Mouse (Mus musculus) large intestine, adult 2 months (tissue): Measurements from ENCODE around the gene Ttc30a2. TPM values are rescaled to one million over a fixed set of nuclear protein-coding genes. Genes with fewer than 3 reads are reported as not detected.
"Not testable (repeated sequence)": the region's sequence is repeated elsewhere in the genome, so short reads cannot be mapped to it uniquely, and the experiment has no call there.

Source experiments
- DNase-seq: peaks from one replicate; pipeline ENCODE4 v3.0.0-alpha.2; 2012; ENCODE audit warnings: low read depth, low spot score
- WGBS: fragments of 180-500 bp; shearing (Covaris S2); methylation state at CpG from one replicate; pipeline ENCODE4 v1.1.7; 2018; 5-methylcytosine and 5-hydroxymethylcytosine counted together
- polyA plus RNA-seq: library from polyadenylated mRNA; depleted of rRNA; stranded (reverse); fragments of >200 nt; gene quantifications from 2 replicates; pipeline ENCODE4 v1.2.3, GENCODE M21; 2012

Ttc30a2 gene
- polyA plus RNA-seq, 1 experiment: 0.10 TPM

DNA sequence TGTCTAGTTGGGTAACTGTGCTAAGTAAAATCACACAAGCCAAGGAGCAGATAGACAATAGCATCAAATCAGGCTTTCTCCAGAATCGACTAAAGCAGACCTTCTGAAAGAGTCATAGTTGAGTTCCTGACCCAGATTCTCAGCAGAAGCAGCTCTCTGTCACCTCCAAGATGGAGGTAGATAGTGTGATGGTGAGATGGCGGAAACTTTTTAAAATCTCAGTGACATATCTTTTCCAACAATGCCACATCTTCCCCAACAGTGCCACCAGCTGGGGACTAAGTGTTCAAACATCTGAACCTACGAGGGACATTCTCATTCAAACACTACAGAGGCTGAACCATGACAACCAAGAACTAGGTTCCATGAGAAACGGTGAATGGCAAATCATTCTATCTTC is 4.7 kb upstream of the Ttc30a2 start:
- 98% methylated on average over 4 of the region's 4 CpGs for WGBS
- DNase-seq: no peak

GRCm38 (mm10) chr2:75981440-75982081 is 3.6 kb upstream of the Ttc30a2 start, which contains the start of gene Ttc30a1:
Gene Ttc30a1, minus strand, starts transcription at chr2:75981967.
- 4% methylated on average over 34 of the region's 34 CpGs for WGBS

GRCm38 (mm10) chr2:75980933-75981439 is 3.0 kb upstream of the Ttc30a2 start:
- 95% methylated on average over 13 of the region's 13 CpGs for WGBS
- DNase-seq: not testable (repeated sequence)

More at GRCm38 (mm10) chr2:75981440-75982081, 3.6 kb upstream of the Ttc30a2 start, which contains the start of gene Ttc30a1:
- peak; percentile 92 for DNase-seq

- not testable (repeated sequence) for DNase-seq
- 81% methylated on average over 2 of the region's 2 CpGs for WGBS
Measured at GRCm38 (mm10) chr2:75976070-75976469, 1.9 kb downstream of the Ttc30a2 start.

DNA sequence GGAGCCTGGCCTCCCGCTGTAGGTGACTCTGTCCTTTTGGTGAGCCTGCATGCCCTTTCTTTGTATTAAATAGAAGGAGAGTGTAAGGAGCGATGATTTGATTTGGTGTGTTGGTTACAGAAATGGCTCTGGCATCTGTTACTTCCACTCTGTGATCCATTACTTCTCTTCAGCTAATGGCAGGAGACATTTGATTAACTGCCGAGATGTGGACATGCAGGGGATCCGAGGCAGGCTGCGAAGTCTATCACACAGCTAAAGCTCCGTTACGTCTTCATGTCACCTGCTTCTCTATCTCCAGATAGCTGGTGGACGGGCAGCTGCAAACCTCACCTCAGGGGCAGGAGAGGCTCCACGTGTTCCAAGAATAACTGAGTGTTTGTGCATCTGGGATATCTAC is 3.8 kb downstream of the Ttc30a2 start:
- DNase-seq: no peak
- 80% methylated on average over 9 of the region's 9 CpGs for WGBS

- no peak for DNase-seq
- WGBS: 16% methylated on average over 5 of the region's 5 CpGs
Measured at GRCm38 (mm10) chr2:75964972-75965371, 13.0 kb downstream of the Ttc30a2 start.

DNA sequence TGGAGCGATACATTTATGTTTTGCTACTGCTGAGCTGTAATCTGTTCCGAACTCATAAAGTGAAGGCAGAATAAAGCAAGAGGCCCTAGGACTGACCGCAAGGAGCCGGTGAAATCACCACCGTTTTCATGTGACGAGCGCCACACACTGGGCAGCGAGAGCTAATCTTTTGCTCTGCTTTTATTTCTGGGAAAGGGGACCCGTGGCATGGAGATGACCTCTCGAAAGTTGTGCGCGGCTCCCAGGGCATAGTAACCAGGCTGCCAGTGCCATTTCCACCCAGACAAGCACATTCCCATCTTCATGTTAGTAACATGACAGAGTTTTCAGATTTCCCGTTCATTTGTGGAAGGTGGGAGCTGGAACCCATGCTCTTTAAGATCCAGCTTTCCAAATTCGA is 13.5 kb downstream of the Ttc30a2 start:
- WGBS: 6% methylated on average over 14 of the region's 14 CpGs

GRCm38 (mm10) chr2:75964051-75964450 is 13.9 kb downstream of the Ttc30a2 start:
- DNase-seq: no peak
- WGBS: 40% methylated on average over 5 of the region's 5 CpGs

More for the DNA sequence above, 13.5 kb downstream of the Ttc30a2 start:
- no peak for DNase-seq

- no peak for DNase-seq
- WGBS: 88% methylated on average over 10 of the region's 10 CpGs
Measured at GRCm38 (mm10) chr2:75963211-75963840, 14.6 kb downstream of the Ttc30a2 start.

GRCm38 (mm10) chr2:75960366-75961330 is 17.3 kb downstream of the Ttc30a2 start:
- DNase-seq: no peak
- WGBS: 52% methylated on average over 15 of the region's 15 CpGs

- DNase-seq: no peak
Measured at GRCm38 (mm10) chr2:75959850-75960365, 18.1 kb downstream of the Ttc30a2 start.

GRCm38 (mm10) chr2:75959183-75959849 is 18.7 kb downstream of the Ttc30a2 start:
- 27% methylated on average over 18 of the region's 18 CpGs for WGBS
- DNase-seq: no peak

More at GRCm38 (mm10) chr2:75959850-75960365, 18.1 kb downstream of the Ttc30a2 start:
- 21% methylated on average over 15 of the region's 15 CpGs for WGBS

- WGBS: 77% methylated on average over 14 of the region's 14 CpGs
- DNase-seq: no peak
Measured at GRCm38 (mm10) chr2:75955709-75956108, 22.3 kb downstream of the Ttc30a2 start.

- WGBS: 95% methylated on average over 5 of the region's 5 CpGs
- DNase-seq: no peak
Measured at GRCm38 (mm10) chr2:75953320-75953719, 24.6 kb downstream of the Ttc30a2 start.

GRCm38 (mm10) chr2:75950685-75951084 is 27.3 kb downstream of the Ttc30a2 start:
- no peak for DNase-seq
- 27% methylated on average over 8 of the region's 8 CpGs for WGBS

- peak; percentile 80 for DNase-seq
- WGBS: 3% methylated on average over 41 of the region's 42 CpGs
Measured at GRCm38 (mm10) chr2:75938117-75939063, 39.6 kb downstream of the Ttc30a2 start, which contains the start of gene Ttc30b. Gene Ttc30b, minus strand, starts transcription at chr2:75938585.

DNA sequence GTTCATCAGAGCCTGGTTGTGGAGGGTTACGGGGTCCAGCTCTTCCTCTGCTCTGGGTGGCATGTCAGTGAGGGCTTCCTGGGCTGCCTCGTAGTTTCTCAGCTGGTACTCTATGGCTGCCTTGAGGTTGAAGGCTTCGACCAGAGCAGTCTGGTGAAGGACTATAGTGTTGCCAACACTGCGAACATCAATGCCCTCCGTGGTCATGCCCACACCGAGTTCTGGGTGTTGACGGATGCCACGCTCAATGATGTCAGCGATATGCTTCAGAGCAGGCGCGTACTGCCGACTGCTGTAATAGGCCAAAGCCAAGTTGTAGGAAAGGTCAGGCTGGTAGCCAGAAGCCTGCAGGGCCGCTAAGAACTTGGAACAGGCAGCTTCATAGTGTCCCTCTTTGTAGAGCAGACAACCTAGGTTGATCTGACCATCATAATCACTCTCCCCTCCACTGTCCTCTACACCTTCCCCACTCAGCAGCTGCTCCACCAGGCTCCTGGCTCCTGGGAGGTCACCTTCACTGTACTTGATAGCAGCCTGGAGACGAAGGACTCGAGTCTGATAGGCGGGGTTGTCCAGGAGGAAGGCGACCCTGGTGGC is 40.4 kb downstream of the Ttc30a2 start:
- WGBS: 67% methylated on average over 15 of the region's 17 CpGs
- DNase-seq: not testable (repeated sequence)
